Mouse (Mus musculus): ENCODE results near the gene Fam13c.

GRCm38 (mm10) chr10:70505395-70505794, 65.1 kb downstream of the Fam13c start:
- TF ChIP-seq CTCF (IDR thresholded peaks at IDR 0.05; ENCODE audit: extremely low read depth, insufficient read length, insufficient replicate concordance, low read depth, low read length) = no peak
- TF ChIP-seq POLR2A (IDR thresholded peaks at IDR 0.05; ENCODE audit: low read depth, low read length) = no peak
